Mouse (Mus musculus) urinary bladder, adult 2 months (tissue): ENCODE results near the gene Qrich1. TPM values are rescaled to one million over a fixed set of nuclear protein-coding genes. Genes with fewer than 3 reads are reported as not detected.

Source experiments
- DNase-seq: peaks from one replicate; pipeline ENCODE4 v3.0.0; 2022; ENCODE audit warnings: low spot score
- polyA plus RNA-seq: library from polyadenylated mRNA; depleted of rRNA; stranded (reverse); fragments of >200 nt; gene quantifications from 2 replicates; pipeline ENCODE4 v1.2.3, GENCODE M21; 2012

Qrich1 gene
- polyA plus RNA-seq, 1 experiment: 89.8 TPM

- DNase-seq: no peak
These were observed 47.5 kb downstream of the Qrich1 start for GRCm38 (mm10) chr9:108564131-108564530.

DNA sequence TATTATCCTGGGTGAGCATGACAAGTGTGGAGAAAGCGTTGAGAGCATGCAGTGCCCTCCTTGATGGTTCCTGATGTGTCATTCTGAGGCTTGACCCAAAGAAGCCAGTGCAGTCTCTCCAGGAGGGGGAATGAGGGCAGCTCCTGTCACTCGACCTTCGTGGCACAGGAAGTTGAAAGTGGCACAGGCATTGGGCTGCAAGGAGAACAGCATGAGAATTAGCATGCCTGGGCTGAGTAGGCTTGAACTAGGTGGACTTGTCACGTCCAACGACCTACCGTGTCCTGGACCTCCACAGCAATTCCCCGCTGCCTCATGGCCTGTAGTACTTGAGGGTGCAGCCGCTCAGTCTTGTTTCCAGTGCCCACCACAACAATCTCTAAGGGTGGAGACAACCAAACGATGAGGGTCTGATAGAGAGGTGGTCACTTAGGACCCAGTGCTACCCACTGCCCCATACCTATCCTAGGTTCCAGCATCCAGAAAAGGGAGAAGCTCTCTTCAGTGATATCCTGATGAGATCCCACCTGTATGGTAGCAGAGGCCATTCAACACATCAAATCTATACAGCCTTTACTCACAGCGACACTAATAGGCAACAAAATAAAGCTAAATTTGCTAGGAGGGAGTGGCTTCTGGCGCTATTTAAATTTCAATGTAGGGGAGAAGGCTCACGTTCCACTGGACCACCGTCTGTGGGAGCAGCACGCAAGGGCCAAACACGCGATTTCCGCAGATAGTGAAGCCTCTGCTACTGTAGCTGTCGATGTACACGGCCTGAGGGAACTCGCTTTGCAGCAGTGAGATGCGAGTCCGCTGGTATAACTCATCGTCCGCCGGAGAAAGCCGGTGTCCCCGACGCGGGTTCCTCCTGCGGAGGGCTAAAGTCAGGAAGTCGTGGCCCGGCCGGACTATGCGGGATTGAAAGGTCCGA lies 49.5 kb downstream of the Qrich1 start:
- no peak for DNase-seq

- DNase-seq: peak; percentile 94
These were observed 50.5 kb downstream of the Qrich1 start, which contains the start of gene Ndufaf3 for GRCm38 (mm10) chr9:108566815-108567776. Gene Ndufaf3 (minus strand): TSS chr9:108567434.

GRCm38 (mm10) chr9:108567931-108568419 lies 51.4 kb downstream of the Qrich1 start:
- DNase-seq: no peak

- no peak for DNase-seq
These were observed 51.9 kb downstream of the Qrich1 start for GRCm38 (mm10) chr9:108568511-108568921.

DNA sequence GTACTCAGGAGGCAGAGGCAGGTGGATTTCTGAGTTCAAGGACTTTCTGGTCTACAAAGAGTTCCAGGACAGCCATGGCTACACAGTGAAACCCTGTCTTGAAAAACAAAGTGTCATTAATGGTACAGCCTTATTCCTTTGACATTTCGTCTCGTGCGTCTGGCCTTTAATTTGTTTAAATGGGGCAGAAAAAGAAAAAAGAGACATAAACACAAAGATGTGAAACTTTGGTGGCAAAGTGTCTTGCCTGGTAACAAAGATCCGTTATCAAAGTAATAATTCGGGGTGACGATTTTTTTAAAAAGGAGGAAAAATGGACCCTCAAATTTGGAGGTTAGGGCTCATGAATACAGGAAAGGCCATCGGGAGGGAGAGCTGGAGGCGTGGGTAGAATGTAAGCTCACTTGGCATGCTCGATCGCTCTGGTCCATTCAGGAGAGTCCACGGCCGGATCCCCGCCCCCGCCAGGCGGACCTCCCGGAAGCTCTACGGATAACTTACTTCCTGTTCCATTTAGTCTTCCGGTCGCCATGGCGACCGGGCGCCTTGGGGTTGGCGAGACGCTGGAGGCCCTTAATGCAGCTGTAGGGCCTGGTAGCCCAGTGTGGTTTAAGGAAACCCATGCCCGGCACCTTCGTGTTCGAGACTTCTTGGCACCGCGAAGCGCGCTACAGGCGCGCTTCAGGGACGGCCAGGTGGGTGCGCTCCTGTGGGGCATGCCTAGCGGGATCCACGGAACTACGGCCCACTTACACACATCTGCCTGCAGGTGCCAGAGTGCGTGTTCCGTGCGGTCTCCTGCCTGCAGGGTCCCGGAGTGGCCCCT lies 53.0 kb downstream of the Qrich1 start, which contains the start of gene Dalrd3:
Gene Dalrd3, plus strand, starts transcription at position 506 of the 826 bp plus-strand sequence.
- DNase-seq: peak; percentile 66

GRCm38 (mm10) chr9:108570207-108570896 lies 53.7 kb downstream of the Qrich1 start:
- no peak for DNase-seq

DNA sequence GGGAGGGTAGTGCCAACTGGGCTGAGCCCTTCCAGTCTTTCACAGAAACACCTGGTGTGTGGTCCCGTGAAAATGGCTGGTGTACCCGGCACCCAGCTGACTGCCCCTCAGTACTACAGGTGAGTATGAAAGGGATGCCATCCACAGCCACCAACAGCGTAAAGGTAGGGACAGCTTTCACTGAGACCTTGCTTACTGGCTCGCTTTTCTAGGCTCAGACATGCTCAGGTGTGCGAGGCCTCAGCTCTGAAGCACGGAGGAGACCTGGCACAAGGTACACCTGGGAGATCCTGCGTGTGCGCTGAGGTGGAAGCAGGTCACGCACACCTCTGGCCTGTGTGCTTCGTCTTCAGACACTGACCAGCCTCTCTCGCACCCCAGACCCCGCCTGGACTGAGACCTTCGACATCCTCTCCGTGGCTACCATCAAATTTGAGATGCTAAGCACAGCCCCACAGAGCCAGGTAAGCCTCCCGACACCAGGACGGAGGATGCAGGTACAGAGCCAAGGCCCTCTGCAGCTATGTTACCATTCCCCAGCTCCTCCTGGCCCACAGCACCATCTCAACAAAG lies 54.9 kb downstream of the Qrich1 start:
- no peak for DNase-seq

GRCm38 (mm10) chr9:108572321-108572720 lies 55.7 kb downstream of the Qrich1 start:
- DNase-seq: no peak

DNA sequence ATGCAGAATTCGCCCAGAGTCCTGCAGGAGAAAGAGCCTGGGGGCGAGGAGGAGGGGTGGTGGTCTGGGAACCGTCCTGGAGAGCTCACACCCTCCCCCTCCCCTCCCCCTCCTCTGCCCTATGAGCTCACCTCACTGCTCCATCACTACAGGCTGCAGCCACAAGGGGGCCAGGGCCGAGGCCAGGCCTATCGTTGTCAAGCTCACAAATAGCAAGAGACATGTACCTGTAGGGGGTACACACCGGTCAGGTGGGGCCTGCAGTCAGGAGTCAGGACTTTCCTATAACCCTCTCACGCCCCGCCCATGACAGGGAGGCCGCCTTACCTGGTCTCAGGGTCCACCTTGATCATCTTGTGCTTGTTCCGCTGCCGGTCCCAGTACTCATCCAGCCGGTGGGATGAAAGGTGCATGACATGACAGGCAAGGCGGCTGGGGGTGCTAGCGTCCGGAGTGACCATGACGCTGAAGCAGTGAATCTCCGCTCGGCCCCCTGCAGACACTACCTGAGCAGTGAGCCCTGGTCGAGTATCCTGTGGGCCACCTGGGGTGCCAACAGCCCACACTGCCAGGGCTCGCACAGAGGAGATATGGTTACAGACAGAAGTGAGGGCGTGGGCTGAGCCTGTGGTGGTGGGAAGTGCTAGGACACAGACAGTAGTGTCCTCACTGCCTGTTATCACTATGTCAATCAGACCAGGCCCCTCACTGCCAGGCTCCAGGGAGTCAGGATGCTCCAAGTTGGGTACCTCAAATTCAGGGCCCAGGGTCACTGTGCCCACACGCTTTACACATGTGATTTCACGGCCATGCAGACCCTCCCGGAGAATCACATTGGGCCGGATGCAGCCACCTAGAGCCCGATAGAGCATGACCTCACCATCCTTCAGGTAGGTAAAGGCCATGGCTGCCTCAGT lies 57.4 kb downstream of the Qrich1 start:
- DNase-seq: no peak

- no peak for DNase-seq
These were observed 58.3 kb downstream of the Qrich1 start for GRCm38 (mm10) chr9:108574921-108575320.

GRCm38 (mm10) chr9:108575321-108576297 lies 59.0 kb downstream of the Qrich1 start:
- no peak for DNase-seq

- DNase-seq: no peak
These were observed 60.4 kb downstream of the Qrich1 start for GRCm38 (mm10) chr9:108577025-108577424.

DNA sequence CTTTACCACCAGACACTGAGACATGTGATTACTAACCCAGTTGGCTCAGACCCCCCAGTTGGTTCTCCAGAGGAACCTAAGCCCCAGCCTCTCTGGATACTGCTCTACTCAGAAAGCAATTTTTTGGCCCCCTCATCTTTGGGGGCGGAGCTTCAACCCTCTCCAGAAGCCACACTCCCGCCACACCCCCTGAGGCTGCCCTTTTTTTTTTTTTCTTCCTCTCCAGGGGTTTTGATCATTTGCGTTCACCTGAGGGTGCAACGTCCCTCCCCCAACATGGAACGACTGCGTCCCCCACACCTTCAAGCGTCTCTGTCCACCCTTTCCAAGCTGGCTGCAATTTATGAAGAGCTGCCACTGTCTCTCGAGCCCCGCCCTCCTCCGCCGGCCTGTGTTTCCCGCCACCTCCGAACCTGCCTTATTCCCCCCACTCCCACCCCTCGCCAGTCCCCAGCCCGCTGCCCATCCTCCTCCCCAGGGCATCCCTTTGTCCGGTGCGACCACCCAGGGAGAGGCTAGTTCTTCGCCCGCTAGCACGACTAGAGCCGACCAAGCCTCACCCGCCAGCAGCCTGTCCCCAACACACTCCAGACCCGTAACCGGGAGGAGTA lies 61.4 kb downstream of the Qrich1 start:
- no peak for DNase-seq

- DNase-seq: peak; percentile 77
These were observed 62.1 kb downstream of the Qrich1 start, which contains the start of gene Wdr6 for GRCm38 (mm10) chr9:108578545-108579343. Gene Wdr6 (minus strand): TSS chr9:108578739.

DNA sequence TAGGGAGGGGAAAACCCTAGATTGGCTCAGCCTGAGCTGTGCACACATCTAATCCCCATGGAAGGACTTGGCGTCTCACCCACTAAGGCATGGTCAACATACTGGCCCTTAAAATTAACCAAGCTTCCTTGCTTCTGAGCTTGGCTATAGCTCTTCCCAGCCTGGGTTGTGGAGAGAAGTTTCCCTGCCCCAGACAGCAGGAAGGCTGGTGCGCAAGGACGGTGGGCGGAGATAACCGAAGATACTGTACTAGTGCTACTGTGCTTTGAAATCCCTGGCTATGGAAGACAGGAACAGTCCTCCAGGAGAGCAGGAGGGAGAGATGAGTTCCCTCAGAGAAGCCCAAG lies 62.7 kb downstream of the Qrich1 start:
- no peak for DNase-seq
